Mouse (Mus musculus) embryonic fibroblast, embryonic 13.5 days (primary cell): ENCODE measurements at regions not wholly inside any gene's neighbourhood (a gene's known extent, or its start where the extent isn't known, plus 50 kb on each side); places are given as distances from the start of the nearest gene placed in this dataset.

Experiments used
- CTCF ChIP-seq: IDR thresholded peaks from 2 replicates; pipeline ENCODE4 v1.5.1; 2011; ENCODE audit warnings: mild to moderate bottlenecking, control low read depth, low read length, moderate library complexity, borderline replicate concordance; ENCODE audit not compliant: insufficient read depth
- POLR2A ChIP-seq: IDR thresholded peaks from 2 replicates; pipeline ENCODE4 v1.6.1; 2011; ENCODE audit warnings: low read depth, mild to moderate bottlenecking, control low read depth, low read length, moderate library complexity

- no peak for TF ChIP-seq CTCF
- no peak for TF ChIP-seq POLR2A
Observed at GRCm38 (mm10) chr2:95521624-95522023, 796.3 kb upstream of the Lrrc4c start.
